Mouse (Mus musculus) C3H10T1/2 (cell line): ENCODE data around the gene Olfr543. TPM values are rescaled to one million over a fixed set of nuclear protein-coding genes. Genes with fewer than 3 reads are reported as not detected.

Source experiments
- polyA plus RNA-seq, 2 experiments: library from polyadenylated mRNA; unstranded; fragments of >200 nt; fragmentation: generic; extraction: Trizol; gene quantifications; one replicate each; pipeline ENCODE4 v1.2.1; 2012; ENCODE audit warnings: missing spikeins in 2 of 2

Olfr543 gene
- polyA plus RNA-seq = under 1 TPM in 1 of 2 experiments, not detected in 1; 0.12 TPM

GRCm38 (mm10) chr7:102481579-102481978, at the start of gene Olfr543:
Olfr543 (minus strand) TSS chr7:102481679.

GRCm38 (mm10) chr7:102499473-102499872, 18.0 kb upstream of the Olfr543 start, which contains the start of gene Olfr545:
Olfr545 (minus strand) TSS chr7:102499573.

GRCm38 (mm10) chr7:102488161-102488560, 6.7 kb upstream of the Olfr543 start, which contains the start of gene Olfr544:
Olfr544 (minus strand) TSS chr7:102488313.

DNA sequence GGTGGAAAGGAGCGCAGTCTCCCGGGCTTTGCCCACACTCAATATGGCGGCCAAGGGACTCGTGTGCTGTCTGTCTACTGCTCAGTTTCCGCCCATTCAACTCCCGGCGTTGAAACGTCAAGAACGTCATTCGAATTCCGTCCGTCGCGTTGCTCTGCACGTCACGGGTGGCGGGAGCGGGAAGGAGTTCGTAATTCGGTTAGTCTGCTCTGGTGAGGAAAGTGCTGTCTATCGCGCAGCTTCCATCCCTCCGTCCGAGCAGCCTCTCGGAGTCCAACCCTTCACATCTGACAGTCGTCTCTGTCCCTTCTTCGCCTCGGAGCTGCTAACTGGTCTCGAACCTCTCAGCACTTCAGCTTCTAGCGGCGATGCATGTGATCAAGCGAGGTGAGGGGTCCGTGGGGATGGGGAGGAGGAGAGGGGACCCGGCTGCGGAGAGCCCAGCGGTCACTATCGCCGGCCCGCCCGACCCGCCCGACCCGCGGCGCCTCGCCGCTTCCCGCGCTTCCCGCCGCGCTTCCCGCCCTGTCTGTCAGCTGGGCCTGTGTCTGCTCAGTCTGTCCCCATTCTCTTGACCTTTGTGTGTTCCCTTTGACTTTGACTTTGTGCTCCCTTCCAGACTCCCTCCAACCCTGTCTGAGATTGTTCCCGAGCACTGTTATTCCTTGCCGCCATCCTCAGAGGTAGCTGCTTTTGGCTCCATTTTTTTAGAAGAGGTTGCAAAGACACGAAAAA, 39.7 kb downstream of the Olfr543 start, which contains the start of gene Rrm1:
Gene Rrm1, plus strand, starts transcription at position 39 of the 735 bp plus-strand sequence.

Other genes with a start within 250 kb of the Olfr543 start
- 100 to 1,000 TPM; 117 to 137 TPM for gene Rhog, start 225.6 kb downstream of the Olfr543 start, polyA plus RNA-seq
- 10 to 100 TPM in 1 of 2 experiments, 1 to 10 TPM in 1; 4.8 to 35.1 TPM for gene Stim1, start 213.9 kb downstream of the Olfr543 start, polyA plus RNA-seq
- 10 to 100 TPM; 24.7 to 75.1 TPM for gene Rrm1, start 40.0 kb downstream of the Olfr543 start, polyA plus RNA-seq
- gene Olfr544, start 6.6 kb upstream of the Olfr543 start, polyA plus RNA-seq = under 1 TPM in 1 of 2 experiments, not detected in 1; 0.04 TPM
- not detected for gene Olfr545, start 17.9 kb upstream of the Olfr543 start, polyA plus RNA-seq
- not detected for gene Olfr547, start 53.1 kb upstream of the Olfr543 start, polyA plus RNA-seq
- gene Olfr548-ps1, start 59.2 kb upstream of the Olfr543 start, polyA plus RNA-seq = not detected
- gene Olfr549, start 68.2 kb upstream of the Olfr543 start, polyA plus RNA-seq = not detected
- gene Trim21, start 83.8 kb upstream of the Olfr543 start, polyA plus RNA-seq = 1 to 10 TPM in 1 of 2 experiments, under 1 TPM in 1; 0.23 to 3.9 TPM
- not detected for gene Olfr550, start 89.8 kb upstream of the Olfr543 start, polyA plus RNA-seq
- not detected for gene Olfr551, start 110.2 kb upstream of the Olfr543 start, polyA plus RNA-seq
- gene Olfr552, start 116.1 kb upstream of the Olfr543 start, polyA plus RNA-seq = not detected
- not detected for gene Olfr553, start 136.5 kb upstream of the Olfr543 start, polyA plus RNA-seq
- gene Olfr554, start 156.8 kb upstream of the Olfr543 start, polyA plus RNA-seq = not detected
- not detected for gene Olfr555, start 177.1 kb upstream of the Olfr543 start, polyA plus RNA-seq
- gene Olfr556, start 183.2 kb upstream of the Olfr543 start, polyA plus RNA-seq = not detected
- 1 to 10 TPM in 1 of 2 experiments, under 1 TPM in 1; 0.36 to 3.6 TPM for gene Trim68, start 205.6 kb upstream of the Olfr543 start, polyA plus RNA-seq
- not detected for gene Olfr557, start 214.2 kb upstream of the Olfr543 start, polyA plus RNA-seq
- gene Olfr558, start 220.5 kb upstream of the Olfr543 start, polyA plus RNA-seq = not detected
- gene Olfr33, start 237.4 kb upstream of the Olfr543 start, polyA plus RNA-seq = not detected
- gene Olfr559, start 245.8 kb upstream of the Olfr543 start, polyA plus RNA-seq = not detected